Mouse (Mus musculus) WW6 (cell line): ENCODE measurements around the gene App.

Experiments
- DNase-seq: peaks from one replicate; pipeline ENCODE4 v3.0.0-alpha.2; 2013; ENCODE audit warnings: low read depth, low spot score

Gene App

GRCm38 (mm10) chr16:85084152-85084551 is 89.4 kb downstream of the App start:
- DNase-seq = no peak

DNA sequence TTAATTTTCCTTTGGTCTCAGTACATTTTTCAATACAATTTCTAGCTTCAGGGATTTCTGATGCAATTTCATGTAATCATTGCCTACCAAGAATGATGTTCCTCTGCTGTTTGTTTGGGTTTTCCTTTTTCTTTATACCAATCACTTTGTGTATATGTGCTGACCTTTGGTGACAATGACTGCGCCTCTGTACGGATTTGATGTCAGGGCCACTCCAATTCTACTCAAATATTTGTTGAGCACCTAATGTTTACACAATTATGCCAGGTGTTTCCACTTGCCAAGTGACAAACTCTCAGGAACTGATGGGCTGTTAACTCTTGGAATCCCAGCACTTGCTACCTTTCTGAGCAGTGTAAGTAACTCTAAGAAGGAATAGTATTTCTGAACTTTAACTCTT is 98.2 kb downstream of the App start:
- DNase-seq = no peak

DNA sequence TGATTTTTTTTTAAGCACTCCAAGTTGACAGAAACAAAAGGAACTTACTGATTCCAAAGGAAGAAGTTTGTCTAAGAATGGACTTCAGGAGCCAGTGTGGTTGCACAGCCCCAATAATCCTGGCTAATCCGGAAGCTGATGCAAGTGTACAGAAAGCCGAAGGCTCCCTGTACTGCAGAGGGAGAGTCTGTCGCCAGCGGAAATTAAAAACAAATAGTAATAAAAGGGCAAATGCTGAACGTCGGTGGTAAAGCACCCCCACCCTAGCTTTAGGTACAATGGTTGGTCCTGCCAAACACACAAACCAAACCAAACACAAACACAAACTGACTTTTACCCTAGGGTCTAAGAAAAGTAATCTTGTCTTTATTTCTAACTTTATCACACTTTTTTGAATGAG is 98.7 kb downstream of the App start:
- no peak for DNase-seq

- DNase-seq = no peak
These were observed 100.9 kb downstream of the App start for GRCm38 (mm10) chr16:85072624-85073023.

DNA sequence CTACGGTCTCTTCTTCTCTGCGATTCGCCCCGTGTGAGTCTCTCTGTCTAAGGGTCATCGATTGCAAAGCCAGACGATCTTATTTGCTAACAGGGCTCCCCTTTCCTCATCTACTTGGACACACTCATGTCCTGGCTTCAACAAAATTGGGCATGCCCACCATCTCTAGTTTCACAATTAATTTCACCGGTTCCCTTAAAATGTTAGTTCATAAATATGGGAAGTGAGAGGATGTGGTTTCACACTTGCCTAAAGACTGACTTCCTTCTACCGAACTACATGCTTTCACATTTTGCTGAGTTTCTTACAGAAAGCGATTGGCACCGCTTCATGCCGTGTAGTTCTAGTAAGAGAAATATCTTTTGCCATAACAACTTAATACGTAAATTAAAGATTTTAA is 101.8 kb downstream of the App start:
- DNase-seq = no peak

DNA sequence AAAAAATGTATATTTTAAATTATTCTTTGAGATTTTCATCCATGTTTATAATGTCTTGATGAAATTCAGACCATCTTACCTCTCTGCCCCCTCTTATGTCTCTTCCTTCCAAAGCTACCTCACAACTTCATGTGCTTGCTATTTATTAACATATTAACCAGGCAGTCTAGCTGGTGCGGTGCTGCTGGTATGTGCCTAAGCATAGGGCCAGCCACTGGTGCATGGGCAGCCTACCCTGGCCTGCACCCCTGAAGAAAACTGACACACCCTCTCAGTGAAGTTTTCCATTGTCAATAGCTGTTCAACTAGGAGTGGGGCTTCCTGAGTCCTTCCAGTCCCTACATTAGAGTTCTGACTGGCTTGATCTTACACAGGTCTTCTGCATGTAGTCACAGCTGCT is 102.3 kb downstream of the App start:
- DNase-seq = no peak

GRCm38 (mm10) chr16:85067254-85067893 is 106.2 kb downstream of the App start:
- no peak for DNase-seq

- no peak for DNase-seq
These were observed 107.3 kb downstream of the App start for GRCm38 (mm10) chr16:85066227-85066626.

DNA sequence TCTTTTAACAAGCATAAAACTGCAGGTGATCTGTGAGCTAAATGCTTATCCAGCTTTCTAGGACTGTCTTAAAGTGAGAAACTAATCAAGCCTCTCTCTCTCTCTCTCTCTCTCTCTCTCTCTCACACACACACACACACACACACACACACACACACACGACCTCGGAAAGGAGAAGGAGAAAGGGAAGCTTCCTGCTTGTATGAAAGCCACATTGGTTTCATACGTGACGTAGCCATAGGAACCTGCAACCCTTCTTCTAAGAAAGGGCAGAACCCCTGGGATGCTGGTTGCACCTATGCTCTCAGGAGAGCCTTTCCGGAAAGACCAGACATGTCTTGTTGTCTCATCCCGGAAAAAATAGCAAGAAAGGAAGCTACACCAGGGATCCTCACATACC is 108.8 kb downstream of the App start:
- DNase-seq = no peak

GRCm38 (mm10) chr16:85062732-85063131 is 110.8 kb downstream of the App start:
- no peak for DNase-seq

DNA sequence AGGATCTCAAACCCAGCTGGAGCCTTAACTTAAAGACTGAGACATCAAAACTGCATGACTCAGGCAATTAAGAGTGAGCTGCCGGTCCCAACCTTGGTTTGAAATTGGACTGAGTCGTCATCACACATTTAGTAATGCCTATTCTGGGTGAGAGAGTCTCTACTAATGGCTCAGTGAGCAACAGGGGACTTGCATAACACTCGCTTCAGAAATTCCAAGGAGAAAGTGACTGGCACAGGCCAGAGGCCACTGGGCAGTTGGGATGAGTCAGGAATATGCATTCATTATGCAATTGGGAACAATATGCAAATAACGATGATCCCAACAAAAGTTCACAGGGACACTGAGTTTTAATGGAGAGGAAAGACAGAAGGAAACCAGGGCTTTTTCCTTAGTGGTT is 111.8 kb downstream of the App start:
- no peak for DNase-seq

DNA sequence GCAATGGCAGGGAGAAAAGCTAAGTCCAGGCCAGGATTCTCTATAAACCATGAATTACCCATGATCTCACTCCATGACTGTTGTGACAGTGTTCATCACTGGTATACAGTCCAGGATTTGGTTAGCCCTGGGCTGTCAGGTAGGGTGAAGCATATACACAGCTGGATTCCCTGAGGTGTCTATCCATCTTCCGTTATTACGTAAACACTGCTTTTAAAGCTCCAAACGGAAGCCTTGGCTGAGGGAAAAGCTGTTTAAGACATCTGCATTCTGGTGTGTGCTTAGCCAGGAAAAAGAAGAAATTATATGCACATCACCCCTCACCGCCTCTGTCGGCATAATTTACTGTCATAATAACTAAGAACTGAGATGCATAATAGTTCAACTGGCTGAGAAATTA is 115.4 kb downstream of the App start:
- no peak for DNase-seq

DNA sequence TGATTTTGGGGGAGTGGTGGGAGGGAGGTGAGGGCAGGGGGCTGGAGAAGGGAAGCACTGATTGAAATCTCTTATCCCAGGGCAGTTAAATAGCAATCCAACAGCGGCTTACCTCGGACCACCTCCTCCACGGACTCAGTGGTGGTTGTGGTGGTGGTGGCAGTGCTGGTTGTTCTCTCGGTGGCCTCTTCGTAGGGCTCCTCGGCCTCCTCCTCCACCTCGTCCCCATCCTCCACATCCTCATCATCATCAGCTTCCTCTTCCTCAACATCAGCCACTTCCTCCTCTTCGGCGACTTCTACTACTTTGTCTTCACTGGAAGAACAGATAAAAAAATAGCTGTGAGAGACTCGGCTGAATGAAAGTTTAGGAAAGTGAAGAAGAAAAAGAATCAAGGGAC is 117.4 kb downstream of the App start:
- DNase-seq = no peak

- no peak for DNase-seq
These were observed 119.6 kb downstream of the App start for GRCm38 (mm10) chr16:85053996-85054395.

GRCm38 (mm10) chr16:85047310-85047709 is 126.3 kb downstream of the App start:
- DNase-seq = no peak

DNA sequence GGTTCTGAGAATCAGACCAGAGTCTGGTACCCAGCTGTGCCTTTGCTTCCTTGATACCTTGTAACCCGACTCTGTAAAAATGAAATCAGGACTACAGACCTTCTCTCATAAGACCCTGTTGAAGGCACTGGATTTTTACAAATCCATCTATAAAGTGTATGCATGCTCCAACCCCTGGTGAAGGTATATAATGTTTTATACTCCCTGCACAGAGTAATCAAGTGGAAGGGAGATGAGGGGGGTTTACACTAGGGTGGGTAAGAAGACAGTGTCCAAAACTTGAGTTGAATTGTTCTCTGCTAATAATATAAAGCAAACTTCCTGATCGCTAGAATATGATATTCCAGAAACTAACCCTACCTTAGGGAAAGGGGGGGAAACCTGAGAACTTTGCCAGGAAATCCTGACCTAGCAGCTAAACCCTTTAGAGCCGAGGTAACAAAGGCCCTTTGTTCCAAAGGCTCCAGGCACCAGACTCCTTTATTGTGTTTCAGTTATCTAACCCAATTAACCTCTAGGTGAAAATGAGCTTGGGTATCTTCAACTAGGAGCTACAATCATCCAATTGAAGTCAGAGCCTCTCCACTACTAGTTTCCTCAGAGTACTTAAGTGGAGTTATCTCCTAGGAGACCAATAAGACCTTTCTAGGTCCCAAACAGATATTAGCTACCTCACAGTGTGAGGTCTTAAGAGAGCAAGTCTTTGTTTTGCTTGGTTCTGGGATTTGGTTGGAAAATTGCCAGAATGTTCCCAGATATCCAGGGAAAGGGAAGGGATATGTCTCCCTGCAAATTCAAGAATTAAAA is 132.2 kb downstream of the App start:
- DNase-seq = no peak

GRCm38 (mm10) chr16:85038731-85039130 is 134.8 kb downstream of the App start:
- DNase-seq = no peak

DNA sequence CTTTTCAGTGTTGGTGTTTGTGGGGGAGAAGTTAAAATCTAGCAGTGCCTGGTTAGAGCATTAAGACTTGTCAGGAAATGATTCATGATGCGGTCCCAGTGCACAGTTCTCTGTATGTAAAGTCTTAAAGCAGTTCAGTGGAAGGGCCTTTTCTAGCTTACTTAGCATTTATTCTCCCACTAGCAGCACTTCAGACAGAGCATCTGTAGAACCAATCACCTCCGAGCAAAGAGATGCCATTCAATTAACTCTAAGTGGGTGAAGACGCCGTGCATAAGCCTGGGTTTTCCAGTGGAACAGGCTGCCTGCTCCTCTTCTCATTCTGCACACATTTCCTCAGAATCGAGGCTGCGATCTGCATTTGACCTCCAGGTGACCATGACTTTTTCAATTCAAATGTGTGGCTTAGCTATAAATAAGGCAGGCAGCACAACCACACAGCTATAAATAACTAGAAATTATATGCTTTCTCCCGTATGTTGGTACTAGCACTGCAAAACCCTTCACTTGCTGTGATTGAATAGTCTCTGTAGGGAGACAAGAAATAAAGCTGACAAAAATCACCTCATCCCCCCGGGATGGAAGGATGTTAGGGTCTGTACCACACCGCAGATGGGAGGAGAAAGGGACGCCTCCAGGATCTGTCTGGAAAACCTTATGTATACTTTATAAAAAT is 135.5 kb downstream of the App start:
- DNase-seq = no peak

GRCm38 (mm10) chr16:85035815-85036214 is 137.8 kb downstream of the App start:
- DNase-seq = no peak

GRCm38 (mm10) chr16:85033747-85034146 is 139.8 kb downstream of the App start:
- DNase-seq = no peak

- no peak for DNase-seq
These were observed 142.8 kb downstream of the App start for GRCm38 (mm10) chr16:85030810-85031209.

- no peak for DNase-seq
These were observed 145.2 kb downstream of the App start for GRCm38 (mm10) chr16:85028396-85028795.

DNA sequence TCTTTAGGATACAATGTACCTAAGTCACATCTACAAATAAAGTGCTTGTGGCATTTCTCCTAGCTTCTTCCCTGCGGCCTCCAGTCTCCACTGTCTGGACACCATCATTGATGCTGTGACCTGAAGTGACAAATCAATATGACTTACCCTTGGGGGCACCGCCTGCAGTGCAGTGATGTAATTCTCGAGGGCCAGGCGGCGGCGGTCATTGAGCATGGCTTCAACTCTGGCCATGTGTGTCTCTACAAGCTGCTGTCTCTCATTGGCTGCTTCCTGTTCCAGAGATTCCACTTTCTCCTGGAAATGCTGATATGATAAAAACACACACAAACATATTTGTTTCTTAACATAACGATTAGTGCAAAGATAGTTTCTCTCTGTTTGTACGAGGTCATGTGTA is 148.9 kb downstream of the App start:
- no peak for DNase-seq
